Mouse (Mus musculus) lung, postnatal 10 days (tissue): ENCODE measurements around the gene Relt.

Source experiments
- DNase-seq: peaks from one replicate; pipeline ENCODE4 v3.0.0; 2021

The Relt gene

GRCm38 (mm10) chr7:100862828-100863638 is at the start of gene Relt:
Gene Relt, minus strand, starts transcription at chr7:100863446.
- peak; percentile 97 for DNase-seq

- DNase-seq = no peak
These were observed 48.5 kb upstream of the Relt start for GRCm38 (mm10) chr7:100911791-100912190.

- peak; percentile 76 for DNase-seq
These were observed 48.1 kb upstream of the Relt start for GRCm38 (mm10) chr7:100911246-100911770.

- DNase-seq = peak; percentile 80
These were observed 45.3 kb upstream of the Relt start for GRCm38 (mm10) chr7:100908567-100908966.

GRCm38 (mm10) chr7:100908061-100908460 is 44.8 kb upstream of the Relt start:
- DNase-seq = peak; percentile 81

- peak; percentile 90 for DNase-seq
These were observed 44.0 kb upstream of the Relt start for GRCm38 (mm10) chr7:100907231-100907630.

GRCm38 (mm10) chr7:100906029-100906789 is 43.0 kb upstream of the Relt start:
- no peak for DNase-seq

GRCm38 (mm10) chr7:100905037-100905436 is 41.8 kb upstream of the Relt start:
- peak; percentile 81 for DNase-seq

- DNase-seq = no peak
These were observed 41.4 kb upstream of the Relt start for GRCm38 (mm10) chr7:100904612-100905011.

- DNase-seq = no peak
These were observed 39.3 kb upstream of the Relt start for GRCm38 (mm10) chr7:100902451-100903137.

GRCm38 (mm10) chr7:100897828-100898227 is 34.6 kb upstream of the Relt start:
- no peak for DNase-seq

GRCm38 (mm10) chr7:100894833-100895226 is 31.6 kb upstream of the Relt start:
- DNase-seq = no peak

- no peak for DNase-seq
These were observed 31.0 kb upstream of the Relt start for GRCm38 (mm10) chr7:100894057-100894832.

- DNase-seq = peak; percentile 71
These were observed 30.2 kb upstream of the Relt start for GRCm38 (mm10) chr7:100893249-100894056.

GRCm38 (mm10) chr7:100886535-100886934 is 23.3 kb upstream of the Relt start:
- peak; percentile 69 for DNase-seq

- no peak for DNase-seq
These were observed 21.2 kb upstream of the Relt start for GRCm38 (mm10) chr7:100884460-100884859.

GRCm38 (mm10) chr7:100881950-100882349 is 18.7 kb upstream of the Relt start:
- DNase-seq = no peak

- DNase-seq = no peak
These were observed 18.3 kb upstream of the Relt start for GRCm38 (mm10) chr7:100881531-100881930.

GRCm38 (mm10) chr7:100879595-100879994 is 16.3 kb upstream of the Relt start:
- peak; percentile 90 for DNase-seq

GRCm38 (mm10) chr7:100876771-100877170 is 13.5 kb upstream of the Relt start:
- DNase-seq = no peak

- no peak for DNase-seq
These were observed 13.0 kb upstream of the Relt start for GRCm38 (mm10) chr7:100876293-100876692.
